Mouse (Mus musculus): Measurements from ENCODE around the gene Nme4. TPM values are rescaled to one million over a fixed set of nuclear protein-coding genes. Genes with fewer than 3 reads are reported as not detected.

Gene Nme4
- total and polyA plus RNA-seq, 3 experiments: 23.3 to 118 (median 48.5) TPM

GRCm38 (mm10) chr17:26057787-26058567 lies 37.4 kb downstream of the Nme4 start:
- peaks cover 3% of the 10 kb centered on the region; the same call in 1 of the 2 replicates for H3K4me1 ChIP-seq (ENCODE audit: insufficient read depth, low read depth, low read length)
- ATAC-seq (ENCODE audit: extremely low read depth, insufficient number of reproducible peaks, low FRiP score, poor library complexity, severe bottlenecking): no peak
- H3K27me3 ChIP-seq (ENCODE audit: insufficient read depth, low read length): no peaks in the 10 kb centered on the region
- no peak for DNase-seq (ENCODE audit: low spot score)
- no peaks in the 10 kb centered on the region for H3K9me3 ChIP-seq (replicated peaks)
- H3K4me3 ChIP-seq (ENCODE audit: low read depth, low read length): no peak overlapping the region
- TF ChIP-seq CTCF (IDR thresholded peaks at IDR 0.05; ENCODE audit: low read depth, low read length) (no peak), TAL1 (conservative IDR thresholded peaks at IDR 0.05; ENCODE audit: low read depth, low read length) (no peak), POLR2AphosphoS5 (IDR thresholded peaks at IDR 0.05; ENCODE audit: insufficient replicate concordance, low read depth, low read length) (no peak), GATA2 (IDR thresholded peaks at IDR 0.05; ENCODE audit: borderline replicate concordance, low read depth, low read length) (no peak), GATA1 (IDR thresholded peaks at IDR 0.05; ENCODE audit: borderline replicate concordance, low read length) (no peak)
- H3K36me3 ChIP-seq (replicated peaks): peaks cover 45% of the 10 kb centered on the region

GRCm38 (mm10) chr17:26057278-26057677 lies 38.1 kb downstream of the Nme4 start:
- TF ChIP-seq CTCF (IDR thresholded peaks at IDR 0.05; ENCODE audit: low read depth, low read length): no peak
- TF ChIP-seq GATA2 (IDR thresholded peaks at IDR 0.05; ENCODE audit: borderline replicate concordance, low read depth, low read length): no peak
- no peak for TF ChIP-seq GATA1 (IDR thresholded peaks at IDR 0.05; ENCODE audit: borderline replicate concordance, low read length)
- peaks cover 41% of the 10 kb centered on the region for H3K36me3 ChIP-seq (replicated peaks)

GRCm38 (mm10) chr17:26055164-26055563 lies 40.2 kb downstream of the Nme4 start:
- Histone ChIP-seq H3K4me1 (ENCODE audit: insufficient read depth, low read depth, low read length) (peaks cover 7% of the 10 kb centered on the region; the same call in 1 of the 2 replicates), H3K4me3 (ENCODE audit: low read depth, low read length) (no peak overlapping the region), H3K36me3 (replicated peaks) (peaks cover 33% of the 10 kb centered on the region), H3K27me3 (ENCODE audit: insufficient read depth, low read length) (no peaks in the 10 kb centered on the region), H3K9me3 (replicated peaks) (no peaks in the 10 kb centered on the region)
- no peak for ATAC-seq (ENCODE audit: extremely low read depth, insufficient number of reproducible peaks, low FRiP score, poor library complexity, severe bottlenecking)
- DNase-seq (ENCODE audit: low spot score): no peak
- no peak for TF ChIP-seq CTCF (IDR thresholded peaks at IDR 0.05; ENCODE audit: low read depth, low read length)
- TF ChIP-seq TAL1 (conservative IDR thresholded peaks at IDR 0.05; ENCODE audit: low read depth, low read length): no peak
- TF ChIP-seq GATA1 (IDR thresholded peaks at IDR 0.05; ENCODE audit: borderline replicate concordance, low read length): no peak
- no peak for TF ChIP-seq POLR2AphosphoS5 (IDR thresholded peaks at IDR 0.05; ENCODE audit: insufficient replicate concordance, low read depth, low read length)
- TF ChIP-seq GATA2 (IDR thresholded peaks at IDR 0.05; ENCODE audit: borderline replicate concordance, low read depth, low read length): no peak

More at GRCm38 (mm10) chr17:26057278-26057677, 38.1 kb downstream of the Nme4 start:
- no peak overlapping the region for H3K4me3 ChIP-seq (ENCODE audit: low read depth, low read length)
- no peak for ATAC-seq (ENCODE audit: extremely low read depth, insufficient number of reproducible peaks, low FRiP score, poor library complexity, severe bottlenecking)
- H3K4me1 ChIP-seq (ENCODE audit: insufficient read depth, low read depth, low read length): peaks cover 3% of the 10 kb centered on the region; the same call in 1 of the 2 replicates
- H3K9me3 ChIP-seq (replicated peaks): no peaks in the 10 kb centered on the region
- no peaks in the 10 kb centered on the region for H3K27me3 ChIP-seq (ENCODE audit: insufficient read depth, low read length)
- DNase-seq (ENCODE audit: low spot score): no peak

- Histone ChIP-seq H3K36me3 (replicated peaks) (peaks cover 26% of the 10 kb centered on the region), H3K4me3 (ENCODE audit: low read depth, low read length) (no peak overlapping the region), H3K4me1 (ENCODE audit: insufficient read depth, low read depth, low read length) (peaks cover 8% of the 10 kb centered on the region; the same call in 1 of the 2 replicates), H3K9me3 (replicated peaks) (no peaks in the 10 kb centered on the region), H3K27me3 (ENCODE audit: insufficient read depth, low read length) (no peaks in the 10 kb centered on the region)
- no peak for TF ChIP-seq TAL1 (conservative IDR thresholded peaks at IDR 0.05; ENCODE audit: low read depth, low read length)
- no peak for TF ChIP-seq GATA1 (IDR thresholded peaks at IDR 0.05; ENCODE audit: borderline replicate concordance, low read length)
- TF ChIP-seq CTCF (IDR thresholded peaks at IDR 0.05; ENCODE audit: low read depth, low read length): no peak
- no peak for TF ChIP-seq GATA2 (IDR thresholded peaks at IDR 0.05; ENCODE audit: borderline replicate concordance, low read depth, low read length)
- TF ChIP-seq POLR2AphosphoS5 (IDR thresholded peaks at IDR 0.05; ENCODE audit: insufficient replicate concordance, low read depth, low read length): no peak
- ATAC-seq (ENCODE audit: extremely low read depth, insufficient number of reproducible peaks, low FRiP score, poor library complexity, severe bottlenecking): no peak
- DNase-seq (ENCODE audit: low spot score): no peak
Measured at GRCm38 (mm10) chr17:26054133-26054845, 41.1 kb downstream of the Nme4 start.

GRCm38 (mm10) chr17:26052706-26053105 lies 42.7 kb downstream of the Nme4 start:
- Histone ChIP-seq H3K4me1 (ENCODE audit: insufficient read depth, low read depth, low read length) (peaks cover 8% of the 10 kb centered on the region; the same call in 1 of the 2 replicates), H3K36me3 (replicated peaks) (peaks cover 18% of the 10 kb centered on the region), H3K27me3 (ENCODE audit: insufficient read depth, low read length) (no peaks in the 10 kb centered on the region), H3K4me3 (ENCODE audit: low read depth, low read length) (no peak overlapping the region), H3K9me3 (replicated peaks) (no peaks in the 10 kb centered on the region)
- ATAC-seq (ENCODE audit: extremely low read depth, insufficient number of reproducible peaks, low FRiP score, poor library complexity, severe bottlenecking): no peak
- TF ChIP-seq CTCF (IDR thresholded peaks at IDR 0.05; ENCODE audit: low read depth, low read length): no peak
- no peak for TF ChIP-seq TAL1 (conservative IDR thresholded peaks at IDR 0.05; ENCODE audit: low read depth, low read length)
- no peak for TF ChIP-seq GATA1 (IDR thresholded peaks at IDR 0.05; ENCODE audit: borderline replicate concordance, low read length)
- no peak for TF ChIP-seq POLR2AphosphoS5 (IDR thresholded peaks at IDR 0.05; ENCODE audit: insufficient replicate concordance, low read depth, low read length)
- no peak for TF ChIP-seq GATA2 (IDR thresholded peaks at IDR 0.05; ENCODE audit: borderline replicate concordance, low read depth, low read length)
- no peak for DNase-seq (ENCODE audit: low spot score)

GRCm38 (mm10) chr17:26052074-26052473 lies 43.3 kb downstream of the Nme4 start:
- no peak for TF ChIP-seq TAL1 (conservative IDR thresholded peaks at IDR 0.05; ENCODE audit: low read depth, low read length)
- no peak for TF ChIP-seq GATA1 (IDR thresholded peaks at IDR 0.05; ENCODE audit: borderline replicate concordance, low read length)
- no peak for TF ChIP-seq CTCF (IDR thresholded peaks at IDR 0.05; ENCODE audit: low read depth, low read length)
- TF ChIP-seq POLR2AphosphoS5 (IDR thresholded peaks at IDR 0.05; ENCODE audit: insufficient replicate concordance, low read depth, low read length): no peak
- no peak for TF ChIP-seq GATA2 (IDR thresholded peaks at IDR 0.05; ENCODE audit: borderline replicate concordance, low read depth, low read length)
- no peaks in the 10 kb centered on the region for H3K9me3 ChIP-seq (replicated peaks)
- no peak for ATAC-seq (ENCODE audit: extremely low read depth, insufficient number of reproducible peaks, low FRiP score, poor library complexity, severe bottlenecking)
- H3K27me3 ChIP-seq (ENCODE audit: insufficient read depth, low read length): no peaks in the 10 kb centered on the region
- no peak for DNase-seq (ENCODE audit: low spot score)
- H3K4me3 ChIP-seq (ENCODE audit: low read depth, low read length): no peak overlapping the region
- peaks cover 12% of the 10 kb centered on the region for H3K36me3 ChIP-seq (replicated peaks)
- H3K4me1 ChIP-seq (ENCODE audit: insufficient read depth, low read depth, low read length): peaks cover 8% of the 10 kb centered on the region; the same call in 1 of the 2 replicates
